Mouse (Mus musculus): ENCODE measurements around the gene Gpc4.

GRCm38 (mm10) chrX:52101940-52102339, 63.1 kb downstream of the Gpc4 start:
- TF ChIP-seq CTCF (IDR thresholded peaks at IDR 0.05; ENCODE audit: extremely low read depth, insufficient read depth, low read length) (no peak), POLR2A (IDR thresholded peaks at IDR 0.05; ENCODE audit: extremely low read depth, insufficient read depth, low read length) (no peak)
